13 mouse cellular contexts compared by ENCODE assay signal in genomic region chr1:162938696-162939351, GRCm38 (mm10). TPM values are rescaled to one million over a fixed set of nuclear protein-coding genes. Genes with fewer than 3 reads are reported as not detected.
A peak's percentile ranks its signal among the peaks of the same experiment; 100 is the strongest.
DNase-seq lines count a peak whose midpoint lies in the region; ATAC-seq lines count a peak whose summit lies in the region.
"Had no signal": no experiment of that assay in that cellular context is flagged by ENCODE, and none has a peak within 500 bp of the region (broad histone marks: within the 10 kb centered on the region; RNA-seq: fewer than 3 reads in every experiment).

No protein-coding gene starts in this region.

- H3K27ac ChIP-seq in embryonic facial prominence, embryonic 15.5 days (replicated peaks) = 0 out of 2 replicates have a peak overlapping the region, but pooled peaks have one; percentile 34
- H3K27ac ChIP-seq: forebrain, embryonic 12.5 days had no signal

- ATAC-seq in embryonic facial prominence, embryonic 15.5 days (ENCODE audit: insufficient number of reproducible peaks, low FRiP score, low TSS enrichment, low read depth) = peak; percentile 69
- ATAC-seq in erythroid progenitor cell, adult 5-6 weeks (replicated peaks; ENCODE audit: low FRiP score, poor library complexity, severe bottlenecking) = no peak
- ATAC-seq: CD4-positive, CD25-positive, alpha-beta regulatory T cell, adult 4 months had no signal

- WGBS in embryonic facial prominence, embryonic 15.5 days = 71% methylated on average over 4 of the region's 4 CpGs

- H3K4me2 ChIP-seq in embryonic facial prominence, embryonic 15.5 days (replicated peaks) = no peak overlapping the region
- H3K4me2 ChIP-seq: forebrain, embryonic 12.5 days had no signal

- no peak overlapping the region for H3K4me3 ChIP-seq in embryonic facial prominence, embryonic 15.5 days (replicated peaks)
- H3K4me3 ChIP-seq: forebrain, embryonic 12.5 days had no signal

- DNase-seq in gastrocnemius, adult 18-20 months (ENCODE audit: low spot score) = peak; percentile 22
- no peak for DNase-seq in gastrocnemius, postnatal 10 days
- DNase-seq in kidney, adult 8-10 months = peak; percentile 35 to 43
- DNase-seq in lung, postnatal 10 days = peak; percentile 63
- DNase-seq in natural killer cell, adult 2 months (ENCODE audit: low spot score in 2 of 2) = no peak
- no peak for DNase-seq in spleen, postnatal 36 days (ENCODE audit: low spot score in 2 of 2)
- DNase-seq: cerebellum, postnatal 25 days had no signal

- H3K9me3 ChIP-seq in embryonic facial prominence, embryonic 15.5 days (replicated peaks) = no peaks in the 10 kb centered on the region
- H3K9me3 ChIP-seq: forebrain, embryonic 12.5 days had no signal

- H3K9ac ChIP-seq in embryonic facial prominence, embryonic 15.5 days = no peak overlapping the region
- H3K9ac ChIP-seq: forebrain, embryonic 12.5 days had no signal

- H3K4me1 ChIP-seq in embryonic facial prominence, embryonic 15.5 days = no peaks in the 10 kb centered on the region
- H3K4me1 ChIP-seq: forebrain, embryonic 12.5 days had no signal

- H3K27me3 ChIP-seq in embryonic facial prominence, embryonic 15.5 days = no peaks in the 10 kb centered on the region
- H3K27me3 ChIP-seq: forebrain, embryonic 12.5 days had no signal

- no peaks in the 10 kb centered on the region for H3K36me3 ChIP-seq in embryonic facial prominence, embryonic 15.5 days
- H3K36me3 ChIP-seq: forebrain, embryonic 12.5 days had no signal

RNA-seq across cellular contexts. Expression of gene Fmo6, which starts 1.5 kb away (rescaled TPM):
- not detected for total RNA-seq in gastrocnemius, adult 18-20 months (2021)
- under 1 TPM in 1 of 2 experiments, not detected in 1; 0.31 TPM for total RNA-seq in gastrocnemius, postnatal 10 days (2021)
- 5.9 and 11.3 TPM in 2 replicates for polyA plus RNA-seq in embryonic facial prominence, embryonic 15.5 days (2015; fragmentation: Nextera tagmentation; extraction: Ambion mirVana)
- not detected in 2 replicates for total RNA-seq in erythroid progenitor cell, adult 5-6 weeks (2015; ENCODE audit: low replicate concordance)
- total RNA-seq in erythroid progenitor cell, adult 5-6 weeks (2017; ENCODE audit: low replicate concordance) = not detected in 2 replicates
- total RNA-seq: neutrophil, adult 5-6 weeks had no signal
- polyA plus RNA-seq: CD4-positive, CD25-positive, alpha-beta regulatory T cell, adult 4 months; large intestine, adult 2 months had no signal

RNA-seq across cellular contexts. Expression of gene Fmo2, which starts 40.3 kb away (rescaled TPM):
- 10 to 100 TPM; 12.2 to 13.8 TPM for total RNA-seq in gastrocnemius, adult 18-20 months (2021)
- total RNA-seq in gastrocnemius, postnatal 10 days (2021) = 1 to 10 TPM; 2.4 to 5.1 TPM
- polyA plus RNA-seq in embryonic facial prominence, embryonic 15.5 days (2015; fragmentation: Nextera tagmentation; extraction: Ambion mirVana) = 5.5 and 7.2 TPM in 2 replicates
- 2.2 TPM in 1 of 2 replicates, not detected in the other for total RNA-seq in erythroid progenitor cell, adult 5-6 weeks (2015; ENCODE audit: low replicate concordance)
- 0.68 TPM in 1 of 2 replicates, not detected in the other for total RNA-seq in erythroid progenitor cell, adult 5-6 weeks (2017; ENCODE audit: low replicate concordance)
- polyA plus RNA-seq: CD4-positive, CD25-positive, alpha-beta regulatory T cell, adult 4 months; forebrain, embryonic 12.5 days had no signal

RNA-seq across cellular contexts. Expression of gene Fmo3, which starts 45.5 kb away (rescaled TPM):
- total RNA-seq in gastrocnemius, adult 18-20 months (2021) = not detected
- not detected for total RNA-seq in gastrocnemius, postnatal 10 days (2021)
- 0.13 TPM in 1 of 2 replicates, not detected in the other for polyA plus RNA-seq in embryonic facial prominence, embryonic 15.5 days (2015; fragmentation: Nextera tagmentation; extraction: Ambion mirVana)
- not detected in 2 replicates for total RNA-seq in erythroid progenitor cell, adult 5-6 weeks (2015; ENCODE audit: low replicate concordance)
- total RNA-seq in erythroid progenitor cell, adult 5-6 weeks (2017; ENCODE audit: low replicate concordance) = not detected in 2 replicates
- total RNA-seq: neutrophil, adult 5-6 weeks had no signal
- polyA plus RNA-seq: CD4-positive, CD25-positive, alpha-beta regulatory T cell, adult 4 months; forebrain, embryonic 12.5 days; large intestine, adult 2 months had no signal

Comparison
In these comparisons a context has a peak if more than half of its experiments do, and no peak if none do; other contexts are left out.
1. DNase-seq: peak in gastrocnemius, adult 18-20 months (single experiment), kidney, adult 8-10 months (2 of 2) and lung, postnatal 10 days (single experiment); none in gastrocnemius, postnatal 10 days (single experiment), natural killer cell, adult 2 months (0 of 2) and spleen, postnatal 36 days (0 of 2).